Mouse (Mus musculus) G1E (cell line): ENCODE measurements around the gene Nlk.

Experiments
- CTCF ChIP-seq: IDR thresholded peaks from 2 replicates; pipeline ENCODE4 v1.5.1; 2012; ENCODE audit warnings: low read depth, low read length, inconsistent platforms, mixed read lengths
- GATA1 ChIP-seq: IDR thresholded peaks from 2 replicates; pipeline ENCODE4 v1.6.1; 2012; ENCODE audit warnings: borderline replicate concordance, low read length, inconsistent platforms, mixed read lengths
- POLR2AphosphoS5 ChIP-seq: IDR thresholded peaks from 2 replicates; pipeline ENCODE4 v1.6.1; 2012; ENCODE audit warnings: low read depth, low read length, inconsistent platforms; ENCODE audit not compliant: insufficient replicate concordance

GRCm38 (mm10) chr11:78571854-78572253, 125.3 kb downstream of the Nlk start:
- TF ChIP-seq CTCF (no peak), GATA1 (no peak), POLR2AphosphoS5 (no peak)
